Mouse (Mus musculus): ENCODE data around the gene Echdc2. TPM values are rescaled to one million over a fixed set of nuclear protein-coding genes. Genes with fewer than 3 reads are reported as not detected.
A peak's percentile ranks its signal among the peaks of the same experiment; 100 is the strongest.
"Not testable (repeated sequence)": the region's sequence is repeated elsewhere in the genome, so short reads cannot be mapped to it uniquely, and the experiment has no call there.

The Echdc2 gene
- 6.6 and 6.7 TPM in 2 replicates for polyA plus RNA-seq (2015; fragmentation: Nextera tagmentation; extraction: Ambion mirVana)

- peak; percentile 58; the same call in 1 of the 2 replicates for ATAC-seq
- under 1% methylated on average over 43 of the region's 43 CpGs for WGBS
Observed at GRCm38 (mm10) chr4:108165152-108165895, at the start of gene Echdc2. TSS of gene Echdc2 (plus strand) at chr4:108165437.

GRCm38 (mm10) chr4:108116466-108116865 lies 48.8 kb upstream of the Echdc2 start:
- H3K27ac ChIP-seq = no peak overlapping the region
- 0 out of 2 replicates have a peak, but pooled peaks have one; percentile 27 for ATAC-seq
- H3K4me2 ChIP-seq (replicated peaks) = no peak overlapping the region
- no peaks in the 10 kb centered on the region for H3K4me1 ChIP-seq (replicated peaks)
- no peaks in the 10 kb centered on the region for H3K27me3 ChIP-seq
- no peaks in the 10 kb centered on the region for H3K9me3 ChIP-seq
- WGBS = 89% methylated on average over 2 of the region's 2 CpGs
- no peak overlapping the region for H3K9ac ChIP-seq (replicated peaks)
- H3K36me3 ChIP-seq = no peaks in the 10 kb centered on the region
- H3K4me3 ChIP-seq (replicated peaks) = no peak overlapping the region

More at GRCm38 (mm10) chr4:108165152-108165895, at the start of gene Echdc2:
- H3K9ac ChIP-seq (replicated peaks) = peak within 1 kb of the TSS; percentile 71
- H3K36me3 ChIP-seq = no peaks in the 10 kb centered on the region
- peaks cover 10% of the 10 kb centered on the region; the same call in 1 of the 2 replicates for H3K27me3 ChIP-seq
- H3K4me1 ChIP-seq (replicated peaks) = peaks cover 10% of the 10 kb centered on the region
- H3K9me3 ChIP-seq = no peaks in the 10 kb centered on the region
- H3K4me2 ChIP-seq (replicated peaks) = peak within 1 kb of the TSS; percentile 94
- H3K4me3 ChIP-seq (replicated peaks) = peak within 1 kb of the TSS; percentile 50
- no peak within 1 kb of the TSS for H3K27ac ChIP-seq

GRCm38 (mm10) chr4:108117488-108117887 lies 47.7 kb upstream of the Echdc2 start:
- Histone ChIP-seq H3K9ac (replicated peaks) (no peak overlapping the region), H3K4me1 (replicated peaks) (no peaks in the 10 kb centered on the region), H3K36me3 (no peaks in the 10 kb centered on the region), H3K4me3 (replicated peaks) (peak overlapping the region; percentile 58; the same call in 1 of the 2 replicates), H3K27me3 (no peaks in the 10 kb centered on the region), H3K4me2 (replicated peaks) (no peak overlapping the region), H3K27ac (no peak overlapping the region), H3K9me3 (no peaks in the 10 kb centered on the region)
- WGBS = 92% methylated on average over 8 of the region's 8 CpGs
- no peak for ATAC-seq

GRCm38 (mm10) chr4:108117924-108118876 lies 47.0 kb upstream of the Echdc2 start:
- peak overlapping the region; percentile 55 for H3K4me2 ChIP-seq (replicated peaks)
- WGBS = 15% methylated on average over 45 of the region's 45 CpGs
- H3K27ac ChIP-seq = no peak overlapping the region
- H3K4me3 ChIP-seq (replicated peaks) = peak overlapping the region; percentile 58
- no peaks in the 10 kb centered on the region for H3K9me3 ChIP-seq
- peak overlapping the region; percentile 67 for H3K9ac ChIP-seq (replicated peaks)
- no peaks in the 10 kb centered on the region for H3K36me3 ChIP-seq
- ATAC-seq = peak; percentile 97
- no peaks in the 10 kb centered on the region for H3K27me3 ChIP-seq
- no peaks in the 10 kb centered on the region for H3K4me1 ChIP-seq (replicated peaks)

- H3K4me2 ChIP-seq (replicated peaks) = no peak overlapping the region
- no peaks in the 10 kb centered on the region for H3K9me3 ChIP-seq
- H3K36me3 ChIP-seq = no peaks in the 10 kb centered on the region
- no peak for ATAC-seq
- H3K4me1 ChIP-seq (replicated peaks) = no peaks in the 10 kb centered on the region
- no peak overlapping the region for H3K27ac ChIP-seq
- WGBS = 92% methylated on average over 1 of the region's 1 CpGs
- H3K9ac ChIP-seq (replicated peaks) = no peak overlapping the region
- no peaks in the 10 kb centered on the region for H3K27me3 ChIP-seq
- no peak overlapping the region for H3K4me3 ChIP-seq (replicated peaks)
Observed at GRCm38 (mm10) chr4:108124104-108124503, 41.1 kb upstream of the Echdc2 start.

- H3K36me3 ChIP-seq = no peaks in the 10 kb centered on the region
- no peaks in the 10 kb centered on the region for H3K4me1 ChIP-seq (replicated peaks)
- H3K9ac ChIP-seq (replicated peaks) = no peak overlapping the region
- no peak overlapping the region for H3K27ac ChIP-seq
- ATAC-seq = no peak
- WGBS = 91% methylated on average over 4 of the region's 4 CpGs
- H3K4me2 ChIP-seq (replicated peaks) = no peak overlapping the region
- H3K9me3 ChIP-seq = 0 out of 2 replicates have a peak, but pooled peaks cover 3% of the 10 kb centered on the region
- H3K4me3 ChIP-seq (replicated peaks) = no peak overlapping the region
- H3K27me3 ChIP-seq = no peaks in the 10 kb centered on the region
Observed at GRCm38 (mm10) chr4:108126260-108126659, 39.0 kb upstream of the Echdc2 start.

- H3K4me2 ChIP-seq (replicated peaks) = no peak overlapping the region
- H3K36me3 ChIP-seq = no peaks in the 10 kb centered on the region
- H3K4me3 ChIP-seq (replicated peaks) = no peak overlapping the region
- no peaks in the 10 kb centered on the region for H3K27me3 ChIP-seq
- H3K4me1 ChIP-seq (replicated peaks) = no peaks in the 10 kb centered on the region
- 0 out of 2 replicates have a peak, but pooled peaks cover 3% of the 10 kb centered on the region for H3K9me3 ChIP-seq
- 90% methylated on average over 5 of the region's 5 CpGs for WGBS
- no peak for ATAC-seq
- H3K27ac ChIP-seq = no peak overlapping the region
- no peak overlapping the region for H3K9ac ChIP-seq (replicated peaks)
Observed at GRCm38 (mm10) chr4:108127516-108127915, 37.7 kb upstream of the Echdc2 start.

- no peak for ATAC-seq
- Histone ChIP-seq H3K9ac (replicated peaks) (no peak overlapping the region), H3K9me3 (0 out of 2 replicates have a peak, but pooled peaks cover 3% of the 10 kb centered on the region), H3K27me3 (no peaks in the 10 kb centered on the region), H3K4me1 (replicated peaks) (no peaks in the 10 kb centered on the region), H3K36me3 (no peaks in the 10 kb centered on the region), H3K4me3 (replicated peaks) (no peak overlapping the region), H3K4me2 (replicated peaks) (no peak overlapping the region), H3K27ac (no peak overlapping the region)
- WGBS = 94% methylated on average over 2 of the region's 2 CpGs
Observed at GRCm38 (mm10) chr4:108128339-108128738, 36.9 kb upstream of the Echdc2 start.

GRCm38 (mm10) chr4:108130452-108130851 lies 34.8 kb upstream of the Echdc2 start:
- Histone ChIP-seq H3K27me3 (no peaks in the 10 kb centered on the region), H3K9me3 (0 out of 2 replicates have a peak, but pooled peaks cover 3% of the 10 kb centered on the region), H3K27ac (no peak overlapping the region), H3K4me1 (replicated peaks) (no peaks in the 10 kb centered on the region), H3K4me2 (replicated peaks) (no peak overlapping the region), H3K9ac (replicated peaks) (no peak overlapping the region), H3K36me3 (no peaks in the 10 kb centered on the region), H3K4me3 (replicated peaks) (no peak overlapping the region)
- ATAC-seq = no peak
- 97% methylated on average over 3 of the region's 3 CpGs for WGBS

GRCm38 (mm10) chr4:108136938-108137337 lies 28.3 kb upstream of the Echdc2 start:
- H3K27ac ChIP-seq = no peak overlapping the region
- H3K9ac ChIP-seq (replicated peaks) = no peak overlapping the region
- H3K4me2 ChIP-seq (replicated peaks) = no peak overlapping the region
- no peak for ATAC-seq
- H3K36me3 ChIP-seq = no peaks in the 10 kb centered on the region
- no peaks in the 10 kb centered on the region for H3K9me3 ChIP-seq
- H3K4me1 ChIP-seq (replicated peaks) = no peaks in the 10 kb centered on the region
- H3K27me3 ChIP-seq = no peaks in the 10 kb centered on the region
- no peak overlapping the region for H3K4me3 ChIP-seq (replicated peaks)
- WGBS = 92% methylated on average over 5 of the region's 5 CpGs

GRCm38 (mm10) chr4:108143178-108143577 lies 22.1 kb upstream of the Echdc2 start:
- not testable (repeated sequence) for H3K27me3 ChIP-seq; H3K4me3 ChIP-seq (replicated peaks); H3K36me3 ChIP-seq; H3K9ac ChIP-seq (replicated peaks); ATAC-seq; H3K27ac ChIP-seq; H3K9me3 ChIP-seq; H3K4me2 ChIP-seq (replicated peaks); H3K4me1 ChIP-seq (replicated peaks)
- WGBS = 86% methylated on average over 2 of the region's 2 CpGs

GRCm38 (mm10) chr4:108143778-108144177 lies 21.5 kb upstream of the Echdc2 start:
- H3K36me3 ChIP-seq = no peaks in the 10 kb centered on the region
- H3K27ac ChIP-seq = no peak overlapping the region
- H3K9ac ChIP-seq (replicated peaks) = no peak overlapping the region
- H3K9me3 ChIP-seq = no peaks in the 10 kb centered on the region
- no peak for ATAC-seq
- H3K4me1 ChIP-seq (replicated peaks) = no peaks in the 10 kb centered on the region
- H3K27me3 ChIP-seq = no peaks in the 10 kb centered on the region
- no peak overlapping the region for H3K4me2 ChIP-seq (replicated peaks)
- no peak overlapping the region for H3K4me3 ChIP-seq (replicated peaks)

Data from midbrain, embryonic 13.5 days (tissue).